Mouse (Mus musculus) embryonic facial prominence, embryonic 15.5 days (tissue): ENCODE measurements around the gene Dyrk4. TPM values are rescaled to one million over a fixed set of nuclear protein-coding genes. Genes with fewer than 3 reads are reported as not detected.

ENCODE experiments used
- ATAC-seq: fragments of 200-750 bp; cut with Nextera tagmentation; 2 replicates; pipeline ENCODE4 v1.8.0; 2017; ENCODE audit warnings: low read depth, moderate TSS enrichment; ENCODE audit not compliant: insufficient number of reproducible peaks, low FRiP score, low TSS enrichment
- H3K27ac ChIP-seq: fragments of 300-500 bp; sonication (generic); replicated peaks from 2 replicates; pipeline ENCODE4 v1.5.1; 2015; ENCODE audit warnings: mild to moderate bottlenecking, inconsistent platforms
- H3K27me3 ChIP-seq: fragments of 300-500 bp; sonication (generic); 2 replicates; pipeline ENCODE4 v1.6.1; 2015; ENCODE audit warnings: inconsistent platforms
- H3K36me3 ChIP-seq: fragments of 300-500 bp; sonication (generic); 2 replicates; pipeline ENCODE4 v1.6.1; 2015; ENCODE audit warnings: mild to moderate bottlenecking, inconsistent platforms
- H3K4me1 ChIP-seq: fragments of 300-500 bp; sonication (generic); 2 replicates; pipeline ENCODE4 v1.6.1; 2015; ENCODE audit warnings: inconsistent platforms
- H3K4me2 ChIP-seq: fragments of 300-500 bp; sonication (generic); replicated peaks from 2 replicates; pipeline ENCODE4 v1.6.1; 2015; ENCODE audit warnings: mild to moderate bottlenecking, inconsistent platforms
- H3K4me3 ChIP-seq: fragments of 300-500 bp; sonication (generic); replicated peaks from 2 replicates; pipeline ENCODE4 v1.5.1; 2015; ENCODE audit warnings: mild to moderate bottlenecking, inconsistent platforms
- H3K9ac ChIP-seq: fragments of 300-500 bp; sonication (generic); 2 replicates; pipeline ENCODE4 v1.6.1; 2015; ENCODE audit warnings: inconsistent platforms
- H3K9me3 ChIP-seq: fragments of 300-500 bp; sonication (generic); replicated peaks from 2 replicates; pipeline ENCODE4 v1.6.1; 2016; ENCODE audit warnings: inconsistent platforms
- WGBS: fragments of 180-500 bp; shearing (Covaris S2); methylation state at CpG from one replicate; pipeline ENCODE4 v1.1.7; 2015; 5-methylcytosine and 5-hydroxymethylcytosine counted together
- polyA plus RNA-seq: library from polyadenylated mRNA; unstranded; fragments of >200 nt; fragmentation: Nextera tagmentation; extraction: Ambion mirVana; gene quantifications from 2 replicates; pipeline ENCODE4 v1.2.1, GENCODE M21; 2015

Dyrk4 gene
- polyA plus RNA-seq, 1 experiment from 2014 or later, result 1.2 TPM

DNA sequence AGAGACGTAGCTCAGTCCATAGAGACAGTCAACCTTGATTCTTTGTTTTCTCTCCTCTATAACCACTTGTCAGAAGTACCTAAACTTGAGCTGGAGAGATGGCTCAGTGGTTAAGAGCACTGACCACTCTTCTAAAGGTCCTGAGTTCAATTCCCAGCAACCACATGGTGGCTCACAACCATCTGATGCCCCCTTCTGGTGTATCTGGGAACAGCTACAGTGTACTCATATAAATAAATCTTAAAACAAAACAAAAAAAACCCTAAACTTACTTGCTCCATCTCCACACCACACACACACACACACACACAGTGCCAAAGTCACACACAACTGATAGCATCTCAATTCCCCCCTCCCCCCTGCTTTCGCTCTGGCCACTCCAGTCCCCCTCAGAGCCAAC is 16.4 kb upstream of the Dyrk4 start:
- Histone ChIP-seq H3K27ac (no peak overlapping the region), H3K9ac (no peak overlapping the region), H3K4me3 (peak overlapping the region; percentile 78), H3K4me1 (peaks cover 20% of the 10 kb centered on the region), H3K27me3 (no peaks in the 10 kb centered on the region), H3K36me3 (peaks cover 15% of the 10 kb centered on the region), H3K4me2 (peak overlapping the region; percentile 97), H3K9me3 (no peaks in the 10 kb centered on the region)
- WGBS, result 82% methylated on average over 2 of the region's 2 CpGs
- no peak for ATAC-seq

- Histone ChIP-seq H3K36me3 (peaks cover 40% of the 10 kb centered on the region), H3K27ac (no peak overlapping the region), H3K4me1 (no peaks in the 10 kb centered on the region; the same call in 1 of the 2 replicates), H3K4me2 (no peak overlapping the region), H3K27me3 (no peaks in the 10 kb centered on the region), H3K9ac (no peak overlapping the region), H3K9me3 (no peaks in the 10 kb centered on the region), H3K4me3 (no peak overlapping the region)
- ATAC-seq, result no peak
- 59% methylated on average over 2 of the region's 2 CpGs for WGBS
Observed at GRCm38 (mm10) chr6:126932896-126933295, 11.3 kb upstream of the Dyrk4 start.

- no peak overlapping the region for H3K27ac ChIP-seq
- 82% methylated on average over 5 of the region's 5 CpGs for WGBS
Observed at GRCm38 (mm10) chr6:126914928-126915327, 6.7 kb downstream of the Dyrk4 start.

GRCm38 (mm10) chr6:126910727-126911126 is 10.9 kb downstream of the Dyrk4 start:
- WGBS, result 77% methylated on average over 4 of the region's 4 CpGs
- ATAC-seq, result no peak
- H3K27ac ChIP-seq, result no peak overlapping the region

More at GRCm38 (mm10) chr6:126914928-126915327, 6.7 kb downstream of the Dyrk4 start:
- H3K9ac ChIP-seq, result no peak overlapping the region
- H3K4me3 ChIP-seq, result no peak overlapping the region
- no peaks in the 10 kb centered on the region for H3K27me3 ChIP-seq
- no peaks in the 10 kb centered on the region for H3K36me3 ChIP-seq
- H3K4me2 ChIP-seq, result no peak overlapping the region
- no peaks in the 10 kb centered on the region for H3K4me1 ChIP-seq
- ATAC-seq, result no peak
- no peaks in the 10 kb centered on the region for H3K9me3 ChIP-seq

GRCm38 (mm10) chr6:126907876-126908275 is 13.8 kb downstream of the Dyrk4 start:
- 46% methylated on average over 3 of the region's 3 CpGs for WGBS
- no peaks in the 10 kb centered on the region for H3K27me3 ChIP-seq
- ATAC-seq, result no peak

More at GRCm38 (mm10) chr6:126910727-126911126, 10.9 kb downstream of the Dyrk4 start:
- Histone ChIP-seq H3K4me2 (no peak overlapping the region), H3K4me1 (no peaks in the 10 kb centered on the region), H3K9me3 (no peaks in the 10 kb centered on the region), H3K36me3 (no peaks in the 10 kb centered on the region), H3K4me3 (no peak overlapping the region), H3K9ac (no peak overlapping the region), H3K27me3 (no peaks in the 10 kb centered on the region)

GRCm38 (mm10) chr6:126907378-126907777 is 14.3 kb downstream of the Dyrk4 start:
- no peak for ATAC-seq

More at GRCm38 (mm10) chr6:126907876-126908275, 13.8 kb downstream of the Dyrk4 start:
- no peaks in the 10 kb centered on the region for H3K4me1 ChIP-seq
- no peak overlapping the region for H3K9ac ChIP-seq
- no peak overlapping the region for H3K27ac ChIP-seq
- H3K36me3 ChIP-seq, result no peaks in the 10 kb centered on the region
- no peak overlapping the region for H3K4me3 ChIP-seq
- no peak overlapping the region for H3K4me2 ChIP-seq
- H3K9me3 ChIP-seq, result no peaks in the 10 kb centered on the region

GRCm38 (mm10) chr6:126877118-126877517 is 44.5 kb downstream of the Dyrk4 start:
- no peak for ATAC-seq
- Histone ChIP-seq H3K4me3 (no peak overlapping the region), H3K9me3 (no peaks in the 10 kb centered on the region), H3K36me3 (no peaks in the 10 kb centered on the region), H3K4me2 (no peak overlapping the region), H3K9ac (no peak overlapping the region), H3K27ac (no peak overlapping the region), H3K4me1 (no peaks in the 10 kb centered on the region), H3K27me3 (no peaks in the 10 kb centered on the region)
- 69% methylated on average over 8 of the region's 8 CpGs for WGBS

More at GRCm38 (mm10) chr6:126907378-126907777, 14.3 kb downstream of the Dyrk4 start:
- H3K36me3 ChIP-seq, result no peaks in the 10 kb centered on the region
- H3K9me3 ChIP-seq, result no peaks in the 10 kb centered on the region
- no peak overlapping the region for H3K4me2 ChIP-seq
- no peak overlapping the region for H3K27ac ChIP-seq
- no peak overlapping the region for H3K9ac ChIP-seq
- no peaks in the 10 kb centered on the region for H3K27me3 ChIP-seq
- WGBS, result 70% methylated on average over 4 of the region's 5 CpGs
- no peaks in the 10 kb centered on the region for H3K4me1 ChIP-seq
- H3K4me3 ChIP-seq, result no peak overlapping the region

DNA sequence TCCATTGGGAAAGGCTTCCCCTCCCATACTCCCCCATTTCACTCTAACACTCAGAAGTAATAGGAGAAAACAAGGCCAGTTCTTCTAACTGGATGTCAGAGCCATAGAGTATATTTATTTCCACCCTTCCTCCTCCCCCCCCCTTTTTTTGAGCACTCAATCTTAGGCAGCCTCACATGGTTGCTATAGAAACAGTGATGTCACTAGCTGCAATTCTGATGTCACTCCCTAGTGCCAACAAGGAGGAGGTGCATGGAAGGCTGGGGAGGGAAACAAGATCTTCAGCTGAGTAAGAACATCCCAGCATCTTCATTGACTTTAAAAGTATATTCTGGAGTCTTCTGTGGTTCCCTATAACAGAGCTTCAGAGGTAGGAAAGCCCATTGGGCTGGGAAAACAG is 68.8 kb downstream of the Dyrk4 start, which contains the start of gene Akap3:
Gene Akap3 (plus strand): TSS at position 218 of the 400 bp plus-strand sequence.
- H3K4me1 ChIP-seq, result peaks cover 10% of the 10 kb centered on the region
- no peak within 1 kb of the TSS for H3K9ac ChIP-seq
- no peaks in the 10 kb centered on the region for H3K36me3 ChIP-seq
- ATAC-seq, result no peak
- no peak within 1 kb of the TSS for H3K27ac ChIP-seq
- no peaks in the 10 kb centered on the region for H3K9me3 ChIP-seq
- H3K4me2 ChIP-seq, result no peak within 1 kb of the TSS
- no peak within 1 kb of the TSS for H3K4me3 ChIP-seq
- H3K27me3 ChIP-seq, result no peaks in the 10 kb centered on the region

- Histone ChIP-seq H3K4me3 (peak within 1 kb of the TSS; percentile 78), H3K4me2 (peak within 1 kb of the TSS; percentile 84), H3K4me1 (peaks cover 15% of the 10 kb centered on the region), H3K9me3 (no peaks in the 10 kb centered on the region), H3K27ac (peak within 1 kb of the TSS; percentile 58; the same call in 1 of the 2 replicates), H3K27me3 (no peaks in the 10 kb centered on the region), H3K36me3 (peaks cover 6% of the 10 kb centered on the region; the same call in 1 of the 2 replicates), H3K9ac (peak within 1 kb of the TSS; percentile 70)
- peak; percentile 57; the same call in 1 of the 2 replicates for ATAC-seq
- WGBS, result 7% methylated on average over 46 of the region's 46 CpGs
Observed at GRCm38 (mm10) chr6:126848712-126849704, 72.6 kb downstream of the Dyrk4 start, which contains the start of gene Ndufa9. Ndufa9 (minus strand) TSS chr6:126849136.

DNA sequence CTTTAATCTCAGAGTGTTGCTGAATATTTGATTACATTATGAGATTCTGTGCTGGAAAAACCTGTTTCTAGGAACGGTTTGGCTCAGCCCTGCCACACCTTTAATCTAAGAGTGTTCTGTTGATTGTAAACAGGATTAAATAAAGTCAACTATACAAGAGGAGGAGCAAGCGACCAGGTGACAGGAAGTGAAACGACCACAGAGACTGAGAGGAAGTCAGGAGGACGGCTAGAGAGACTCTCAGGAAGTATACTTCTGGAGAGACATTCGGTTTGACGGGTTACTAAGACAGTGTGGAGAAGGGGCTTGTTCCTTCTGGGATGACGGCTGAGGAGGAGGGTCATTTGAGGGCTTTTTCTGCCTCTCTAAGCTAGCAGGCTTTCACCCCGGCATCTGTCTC is 85.0 kb downstream of the Dyrk4 start:
- no peak for ATAC-seq
- Histone ChIP-seq H3K36me3 (peaks cover 93% of the 10 kb centered on the region), H3K9me3 (no peaks in the 10 kb centered on the region), H3K4me3 (no peak overlapping the region), H3K4me2 (no peak overlapping the region), H3K9ac (no peak overlapping the region), H3K4me1 (no peaks in the 10 kb centered on the region), H3K27ac (no peak overlapping the region), H3K27me3 (no peaks in the 10 kb centered on the region)
- 85% methylated on average over 8 of the region's 8 CpGs for WGBS
